Mouse (Mus musculus): Measurements from ENCODE around the gene Gatad2b. TPM values are rescaled to one million over a fixed set of nuclear protein-coding genes. Genes with fewer than 3 reads are reported as not detected.

Gene Gatad2b
- polyA plus RNA-seq, 1 experiment from 2014 or later = 8.2 TPM

DNA sequence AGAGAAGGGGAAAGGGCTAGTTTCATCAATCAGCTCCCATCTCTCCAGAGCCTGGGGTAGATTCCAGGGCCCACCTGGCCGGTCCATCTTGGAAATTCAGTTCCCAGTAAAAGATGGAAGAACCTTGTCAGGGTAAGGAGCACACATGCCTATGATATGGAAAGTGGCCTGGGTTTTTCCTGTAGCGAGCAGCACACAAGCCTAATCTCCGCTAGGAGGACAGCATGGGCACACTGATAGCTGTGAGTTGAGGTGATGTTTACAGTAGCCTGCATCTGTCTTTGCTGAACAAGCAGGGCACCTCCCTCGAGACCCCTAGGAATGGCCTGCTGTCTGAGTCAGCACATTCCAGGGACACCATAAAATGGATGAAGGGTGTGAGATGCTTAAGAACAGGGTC, 111.6 kb downstream of the Gatad2b start:
- ATAC-seq (ENCODE audit: insufficient read depth, low FRiP score) = no peak
- 62% methylated on average over 4 of the region's 4 CpGs for WGBS
- no peaks in the 10 kb centered on the region for H3K27me3 ChIP-seq (ENCODE audit: control insufficient read depth, insufficient read depth, low read length)
- no peak overlapping the region for H3K9ac ChIP-seq (ENCODE audit: low read length)
- H3K4me3 ChIP-seq (replicated peaks; ENCODE audit: low read length) = no peak overlapping the region
- no peaks in the 10 kb centered on the region for H3K4me1 ChIP-seq (ENCODE audit: control insufficient read depth, insufficient read depth, low read length)
- no peak overlapping the region for H3K27ac ChIP-seq (ENCODE audit: low read length)
- H3K4me2 ChIP-seq (ENCODE audit: low read depth, low read length) = no peak overlapping the region
- H3K9me3 ChIP-seq (replicated peaks; ENCODE audit: control insufficient read depth, low read length) = no peaks in the 10 kb centered on the region
- H3K36me3 ChIP-seq (ENCODE audit: control insufficient read depth, insufficient read depth, low read length) = peaks cover 36% of the 10 kb centered on the region

DNA sequence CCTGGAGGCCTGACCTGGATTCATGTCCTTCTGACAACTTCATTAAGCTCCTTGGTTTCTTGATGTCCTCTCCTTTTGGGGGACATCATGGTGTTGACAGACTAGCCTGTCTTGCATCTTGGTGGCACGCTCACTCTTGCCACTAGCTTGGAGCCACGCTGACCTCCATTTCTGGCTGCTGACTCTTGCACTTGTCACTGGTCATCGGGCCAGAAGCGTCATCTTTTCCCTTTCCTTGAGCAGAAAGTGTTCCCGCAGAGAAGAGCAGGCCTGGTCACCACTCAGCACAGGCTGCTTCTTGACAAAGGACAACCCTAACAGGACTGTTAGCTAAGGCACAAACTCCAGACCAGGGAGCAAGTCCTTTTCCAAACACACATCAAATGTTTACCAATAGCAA, 113.4 kb downstream of the Gatad2b start:
- no peak overlapping the region for H3K27ac ChIP-seq (ENCODE audit: low read length)
- H3K4me3 ChIP-seq (replicated peaks; ENCODE audit: low read length) = no peak overlapping the region
- H3K27me3 ChIP-seq (ENCODE audit: control insufficient read depth, insufficient read depth, low read length) = no peaks in the 10 kb centered on the region
- ATAC-seq (ENCODE audit: insufficient read depth, low FRiP score) = no peak
- WGBS = 98% methylated on average over 5 of the region's 5 CpGs
- H3K4me1 ChIP-seq (ENCODE audit: control insufficient read depth, insufficient read depth, low read length) = no peaks in the 10 kb centered on the region
- H3K9me3 ChIP-seq (replicated peaks; ENCODE audit: control insufficient read depth, low read length) = no peaks in the 10 kb centered on the region
- no peak overlapping the region for H3K4me2 ChIP-seq (ENCODE audit: low read depth, low read length)
- no peak overlapping the region for H3K9ac ChIP-seq (ENCODE audit: low read length)
- H3K36me3 ChIP-seq (ENCODE audit: control insufficient read depth, insufficient read depth, low read length) = peaks cover 24% of the 10 kb centered on the region

DNA sequence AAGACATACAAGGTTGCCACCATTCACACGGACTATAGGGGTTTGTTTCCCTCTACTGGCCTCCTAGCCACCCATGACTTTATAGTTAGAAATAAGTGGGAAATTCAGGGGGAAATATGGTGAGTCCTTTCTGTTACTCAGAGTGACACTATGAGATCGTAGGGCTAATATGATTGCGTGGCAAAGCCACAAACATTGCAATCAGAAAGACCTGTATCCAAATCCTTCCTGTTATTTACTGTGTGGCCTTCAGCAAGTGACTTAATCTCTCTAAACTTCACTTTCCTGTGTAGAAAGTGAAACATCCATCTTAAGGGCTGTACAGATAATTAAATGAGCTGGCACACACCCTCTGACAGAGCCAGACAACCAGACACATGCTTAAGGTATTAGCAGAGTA, 115.7 kb downstream of the Gatad2b start:
- no peak overlapping the region for H3K4me2 ChIP-seq (ENCODE audit: low read depth, low read length)
- H3K27me3 ChIP-seq (ENCODE audit: control insufficient read depth, insufficient read depth, low read length) = no peaks in the 10 kb centered on the region
- 89% methylated on average over 3 of the region's 3 CpGs for WGBS
- ATAC-seq (ENCODE audit: insufficient read depth, low FRiP score) = no peak
- H3K9ac ChIP-seq (ENCODE audit: low read length) = no peak overlapping the region
- H3K4me3 ChIP-seq (replicated peaks; ENCODE audit: low read length) = no peak overlapping the region
- no peaks in the 10 kb centered on the region for H3K9me3 ChIP-seq (replicated peaks; ENCODE audit: control insufficient read depth, low read length)
- H3K27ac ChIP-seq (ENCODE audit: low read length) = no peak overlapping the region
- no peaks in the 10 kb centered on the region for H3K4me1 ChIP-seq (ENCODE audit: control insufficient read depth, insufficient read depth, low read length)
- peaks cover 19% of the 10 kb centered on the region; the same call in 1 of the 2 replicates for H3K36me3 ChIP-seq (ENCODE audit: control insufficient read depth, insufficient read depth, low read length)

DNA sequence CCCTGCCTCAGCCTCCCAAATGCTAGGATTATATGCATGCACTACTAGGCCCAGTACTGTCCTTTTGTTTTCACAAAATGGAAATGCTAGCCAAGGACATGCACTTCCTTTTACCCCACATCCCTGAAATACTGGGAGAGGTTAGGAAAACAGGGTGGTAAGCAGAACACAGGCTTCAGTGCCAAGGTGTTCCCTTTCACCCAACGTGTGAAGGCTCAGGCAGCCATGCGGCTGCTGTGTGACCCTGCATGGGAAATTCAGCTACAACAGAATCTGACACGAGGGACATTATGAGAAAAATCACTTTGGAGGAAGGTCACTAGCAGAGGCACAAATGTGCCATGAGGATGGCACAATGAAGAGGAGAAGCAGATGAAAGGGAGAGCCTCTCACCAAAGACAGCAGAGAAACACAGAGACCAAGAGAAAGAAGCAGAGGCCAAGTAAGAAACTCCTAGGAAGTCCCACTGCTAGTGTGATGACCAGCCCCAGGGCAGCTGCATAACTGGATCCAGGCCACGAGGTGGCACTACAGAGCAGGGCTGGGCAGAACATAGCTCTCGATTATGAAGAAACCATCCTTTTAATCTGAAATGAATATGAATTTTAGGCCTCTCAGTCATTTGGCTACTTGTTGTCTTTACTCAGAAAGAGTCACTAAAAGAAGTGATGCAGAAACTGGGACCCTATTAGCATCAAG, 119.5 kb downstream of the Gatad2b start:
- no peaks in the 10 kb centered on the region for H3K9me3 ChIP-seq (replicated peaks; ENCODE audit: control insufficient read depth, low read length)
- H3K4me2 ChIP-seq (ENCODE audit: low read depth, low read length) = no peak overlapping the region
- WGBS = 44% methylated on average over 5 of the region's 5 CpGs
- H3K27ac ChIP-seq (ENCODE audit: low read length) = no peak overlapping the region
- H3K27me3 ChIP-seq (ENCODE audit: control insufficient read depth, insufficient read depth, low read length) = no peaks in the 10 kb centered on the region
- H3K9ac ChIP-seq (ENCODE audit: low read length) = no peak overlapping the region
- H3K4me3 ChIP-seq (replicated peaks; ENCODE audit: low read length) = no peak overlapping the region
- peak; percentile 47; the same call in 1 of the 2 replicates for ATAC-seq (ENCODE audit: insufficient read depth, low FRiP score)
- H3K4me1 ChIP-seq (ENCODE audit: control insufficient read depth, insufficient read depth, low read length) = no peaks in the 10 kb centered on the region
- peaks cover 5% of the 10 kb centered on the region; the same call in 1 of the 2 replicates for H3K36me3 ChIP-seq (ENCODE audit: control insufficient read depth, insufficient read depth, low read length)

DNA sequence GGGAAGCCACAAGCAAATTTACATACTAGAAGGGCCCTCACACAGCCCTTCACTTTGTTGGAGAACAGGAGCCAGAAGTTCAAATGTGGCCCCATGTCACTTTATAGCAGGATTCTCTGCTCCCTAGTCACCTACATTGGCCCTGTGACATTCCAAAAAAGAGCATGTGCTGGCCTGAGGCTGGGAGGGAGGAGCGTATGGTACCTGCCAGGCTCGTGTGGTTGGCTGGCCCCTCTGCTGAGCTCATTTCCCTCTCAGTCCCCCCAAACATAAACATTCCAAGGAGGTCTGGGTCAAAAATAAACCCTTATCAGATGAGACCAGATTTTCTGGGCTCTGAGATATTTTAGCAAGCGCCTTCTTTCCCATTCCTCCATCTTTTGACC, 120.0 kb downstream of the Gatad2b start:
- Histone ChIP-seq H3K27ac (ENCODE audit: low read length) (no peak overlapping the region), H3K4me2 (ENCODE audit: low read depth, low read length) (no peak overlapping the region), H3K9ac (ENCODE audit: low read length) (no peak overlapping the region), H3K4me1 (ENCODE audit: control insufficient read depth, insufficient read depth, low read length) (no peaks in the 10 kb centered on the region), H3K9me3 (replicated peaks; ENCODE audit: control insufficient read depth, low read length) (no peaks in the 10 kb centered on the region), H3K4me3 (replicated peaks; ENCODE audit: low read length) (no peak overlapping the region), H3K27me3 (ENCODE audit: control insufficient read depth, insufficient read depth, low read length) (no peaks in the 10 kb centered on the region), H3K36me3 (ENCODE audit: control insufficient read depth, insufficient read depth, low read length) (peaks cover 4% of the 10 kb centered on the region; the same call in 1 of the 2 replicates)
- WGBS = 58% methylated on average over 3 of the region's 3 CpGs
- peak; percentile 25; the same call in 1 of the 2 replicates for ATAC-seq (ENCODE audit: insufficient read depth, low FRiP score)

Small RNAs within 50 kb of the gene (microRNA-seq; reads per million reads assigned to microRNA genes)
- not detected for gene Mir7012

Other genes with a start within 250 kb of the Gatad2b start
- gene 4933434E20Rik, start 241.5 kb upstream of the Gatad2b start, polyA plus RNA-seq (2015; fragmentation: Nextera tagmentation; extraction: Ambion mirVana) = 157 and 158 TPM in 2 replicates
- gene Ubap2l, start 240.6 kb upstream of the Gatad2b start, polyA plus RNA-seq (2015; fragmentation: Nextera tagmentation; extraction: Ambion mirVana) = 141 and 142 TPM in 2 replicates
- 525 and 570 TPM in 2 replicates for gene Tpm3, start 220.5 kb upstream of the Gatad2b start, polyA plus RNA-seq (2015; fragmentation: Nextera tagmentation; extraction: Ambion mirVana)
- 0.28 and 0.34 TPM in 2 replicates for gene Nup210l, start 189.0 kb upstream of the Gatad2b start, polyA plus RNA-seq (2015; fragmentation: Nextera tagmentation; extraction: Ambion mirVana)
- 1,106 and 1,465 TPM in 2 replicates for gene Rps27, start 79.5 kb upstream of the Gatad2b start, polyA plus RNA-seq (2015; fragmentation: Nextera tagmentation; extraction: Ambion mirVana)
- 30.5 and 33.1 TPM in 2 replicates for gene Rab13, start 79.5 kb upstream of the Gatad2b start, polyA plus RNA-seq (2015; fragmentation: Nextera tagmentation; extraction: Ambion mirVana)
- gene Jtb, start 61.6 kb upstream of the Gatad2b start, polyA plus RNA-seq (2015; fragmentation: Nextera tagmentation; extraction: Ambion mirVana) = 92.3 and 104 TPM in 2 replicates
- 28.9 and 34.4 TPM in 2 replicates for gene Creb3l4, start 49.7 kb upstream of the Gatad2b start, polyA plus RNA-seq (2015; fragmentation: Nextera tagmentation; extraction: Ambion mirVana)
- 101 and 122 TPM in 2 replicates for gene Slc39a1, start 45.0 kb upstream of the Gatad2b start, polyA plus RNA-seq (2015; fragmentation: Nextera tagmentation; extraction: Ambion mirVana)
- 18.2 and 21.1 TPM in 2 replicates for gene Crtc2, start 39.0 kb upstream of the Gatad2b start, polyA plus RNA-seq (2015; fragmentation: Nextera tagmentation; extraction: Ambion mirVana)
- gene Dennd4b, start 28.0 kb upstream of the Gatad2b start, polyA plus RNA-seq (2015; fragmentation: Nextera tagmentation; extraction: Ambion mirVana) = 3.8 and 4.3 TPM in 2 replicates
- gene Slc27a3, start 96.8 kb downstream of the Gatad2b start, polyA plus RNA-seq (2015; fragmentation: Nextera tagmentation; extraction: Ambion mirVana) = 10.1 TPM in 2 replicates
- 22.4 and 23.0 TPM in 2 replicates for gene Ints3, start 140.4 kb downstream of the Gatad2b start, polyA plus RNA-seq (2015; fragmentation: Nextera tagmentation; extraction: Ambion mirVana)
- gene Npr1, start 172.7 kb downstream of the Gatad2b start, polyA plus RNA-seq (2015; fragmentation: Nextera tagmentation; extraction: Ambion mirVana) = 5.9 and 6.4 TPM in 2 replicates
- 137 and 147 TPM in 2 replicates for gene Ilf2, start 182.9 kb downstream of the Gatad2b start, polyA plus RNA-seq (2015; fragmentation: Nextera tagmentation; extraction: Ambion mirVana)
- 77.5 and 79.1 TPM in 2 replicates for gene Snapin, start 197.9 kb downstream of the Gatad2b start, polyA plus RNA-seq (2015; fragmentation: Nextera tagmentation; extraction: Ambion mirVana)
- 92.7 and 105 TPM in 2 replicates for gene Chtop, start 216.3 kb downstream of the Gatad2b start, polyA plus RNA-seq (2015; fragmentation: Nextera tagmentation; extraction: Ambion mirVana)
- gene S100a1, start 221.2 kb downstream of the Gatad2b start, polyA plus RNA-seq (2015; fragmentation: Nextera tagmentation; extraction: Ambion mirVana) = 85.3 and 99.1 TPM in 2 replicates
- gene S100a13, start 221.3 kb downstream of the Gatad2b start, polyA plus RNA-seq (2015; fragmentation: Nextera tagmentation; extraction: Ambion mirVana) = 37.3 and 44.1 TPM in 2 replicates
- gene S100a14, start 233.7 kb downstream of the Gatad2b start, polyA plus RNA-seq (2015; fragmentation: Nextera tagmentation; extraction: Ambion mirVana) = 149 and 199 TPM in 2 replicates
- 407 and 487 TPM in 2 replicates for gene S100a16, start 244.1 kb downstream of the Gatad2b start, polyA plus RNA-seq (2015; fragmentation: Nextera tagmentation; extraction: Ambion mirVana)